ENCODE assay signal across 19 mouse cellular contexts in the genomic region with DNA sequence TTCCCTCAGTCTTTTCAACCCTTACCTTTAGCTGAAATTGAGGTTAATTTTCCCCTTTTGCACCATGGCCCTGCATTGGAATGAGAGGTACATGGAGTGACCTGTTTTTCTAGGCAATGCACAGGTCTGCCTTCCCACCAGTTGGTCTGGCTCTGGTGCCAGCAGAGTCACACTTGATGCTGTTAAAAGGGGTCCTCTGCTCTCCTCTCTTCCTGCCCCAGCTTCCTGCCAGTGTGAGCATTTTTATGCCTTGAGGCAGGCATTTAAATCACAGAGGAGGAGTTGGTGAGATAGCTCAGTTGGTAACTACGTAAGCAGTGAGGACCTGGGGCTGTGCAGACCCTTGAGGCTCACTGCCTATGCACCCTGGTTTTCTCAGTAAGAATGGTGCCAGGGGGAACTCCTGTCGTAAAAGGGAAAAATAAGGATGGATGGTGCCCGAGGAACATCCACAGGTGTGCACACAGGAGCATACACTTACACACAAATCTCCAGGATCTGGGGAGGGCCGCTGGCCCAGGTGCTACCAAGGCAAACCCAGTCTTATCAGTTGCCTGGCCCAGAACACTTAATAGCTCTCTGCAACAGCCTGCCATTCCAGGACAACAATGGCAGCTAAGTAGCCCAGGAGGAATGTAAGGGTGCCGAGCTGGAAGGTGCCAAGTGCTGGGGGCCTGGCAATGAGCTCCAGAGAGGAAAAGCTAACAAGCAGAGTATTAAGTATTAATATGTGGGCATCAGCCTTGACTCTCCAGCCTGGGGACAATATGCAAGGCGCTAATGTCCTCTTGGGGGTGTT.
DNase-seq lines count a peak whose midpoint lies in the region; ATAC-seq lines count a peak whose summit lies in the region.
"Had no signal": no experiment of that assay in that cellular context is flagged by ENCODE, and none has a peak within 500 bp of the region (broad histone marks: within the 10 kb centered on the region; RNA-seq: fewer than 3 reads in every experiment).

No protein-coding gene starts in this region.

- peak overlapping the region; percentile 66 for H3K27ac ChIP-seq in heart, embryonic 16.5 days (ENCODE audit: low read length)
- peak overlapping the region; percentile 56 for H3K27ac ChIP-seq in limb, embryonic 10.5 days
- peak overlapping the region; percentile 80 for H3K27ac ChIP-seq in lung, embryonic 15.5 days
- H3K27ac ChIP-seq: embryonic facial prominence, embryonic 10.5 days; forebrain, embryonic 15.5 days; hindbrain, postnatal 0 days; macrophage; neural tube, embryonic 12.5 days had no signal

- WGBS in heart, embryonic 16.5 days, result 58% methylated on average over 6 of the region's 6 CpGs
- WGBS in limb, embryonic 10.5 days, result 63% methylated on average over 6 of the region's 6 CpGs
- 55% methylated on average over 6 of the region's 6 CpGs for whole genome bisulfite sequencing in lung, embryonic 15.5 days

- no peak for DNase-seq in heart, postnatal 14 days
- DNase-seq in limb, embryonic 10.5 days (ENCODE audit: low spot score), result no peak
- DNase-seq in thymus, postnatal 10 days (ENCODE audit: low spot score in 2 of 2), result peak; percentile 40 to 47
- no peak for DNase-seq in spleen, postnatal 4 days (ENCODE audit: low spot score in 2 of 2)
- no peak for DNase-seq in gastrocnemius, postnatal 10 days
- DNase-seq: cerebellum, postnatal 14 days; heart, postnatal 10 days; kidney, adult 8-10 months; kidney, postnatal 4 days had no signal

- ATAC-seq in heart, embryonic 16.5 days (replicated peaks; ENCODE audit: extremely low read depth, insufficient read depth, low FRiP score), result no peak
- peak; percentile 60; the same call in 1 of the 2 replicates for ATAC-seq in lung, embryonic 15.5 days (ENCODE audit: borderline replicate concordance, extremely low read depth, low FRiP score, low TSS enrichment)
- ATAC-seq: CD4-positive, CD25-positive, alpha-beta regulatory T cell, adult 4 months; forebrain, embryonic 15.5 days; hindbrain, postnatal 0 days had no signal

- no peaks in the 10 kb centered on the region for H3K9me3 ChIP-seq in heart, embryonic 16.5 days (replicated peaks; ENCODE audit: control insufficient read depth, low read length)
- H3K9me3 ChIP-seq in limb, embryonic 10.5 days (replicated peaks), result no peaks in the 10 kb centered on the region
- no peaks in the 10 kb centered on the region for H3K9me3 ChIP-seq in lung, embryonic 15.5 days
- H3K9me3 ChIP-seq: embryonic facial prominence, embryonic 10.5 days; forebrain, embryonic 15.5 days; G1E; neural tube, embryonic 12.5 days had no signal

- no peaks in the 10 kb centered on the region for H3K36me3 ChIP-seq in heart, embryonic 16.5 days (ENCODE audit: control insufficient read depth, insufficient read depth)
- H3K36me3 ChIP-seq in limb, embryonic 10.5 days, result no peaks in the 10 kb centered on the region
- no peaks in the 10 kb centered on the region for H3K36me3 ChIP-seq in lung, embryonic 15.5 days
- H3K36me3 ChIP-seq: embryonic facial prominence, embryonic 10.5 days; forebrain, embryonic 15.5 days had no signal

- no peak overlapping the region for H3K4me2 ChIP-seq in heart, embryonic 16.5 days (ENCODE audit: low read depth, low read length)
- H3K4me2 ChIP-seq in lung, embryonic 15.5 days, result no peak overlapping the region
- H3K4me2 ChIP-seq: forebrain, embryonic 15.5 days; midbrain, embryonic 11.5 days; neural tube, embryonic 12.5 days had no signal

- H3K9ac ChIP-seq in heart, embryonic 16.5 days (ENCODE audit: low read length), result no peak overlapping the region
- no peak overlapping the region for H3K9ac ChIP-seq in lung, embryonic 15.5 days
- H3K9ac ChIP-seq: forebrain, embryonic 15.5 days; neural tube, embryonic 12.5 days had no signal

- H3K27me3 ChIP-seq in heart, embryonic 16.5 days (ENCODE audit: control insufficient read depth, insufficient read depth, low read length), result no peaks in the 10 kb centered on the region
- H3K27me3 ChIP-seq in limb, embryonic 10.5 days (ENCODE audit: low read depth, poor library complexity, severe bottlenecking), result no peaks in the 10 kb centered on the region
- H3K27me3 ChIP-seq in lung, embryonic 15.5 days, result no peaks in the 10 kb centered on the region
- H3K27me3 ChIP-seq: forebrain, embryonic 15.5 days; neural tube, embryonic 12.5 days had no signal

- peaks cover 18% of the 10 kb centered on the region for H3K4me1 ChIP-seq in heart, embryonic 16.5 days (ENCODE audit: control insufficient read depth, insufficient read depth, low read length)
- peaks cover 63% of the 10 kb centered on the region for H3K4me1 ChIP-seq in limb, embryonic 10.5 days
- peaks cover 32% of the 10 kb centered on the region for H3K4me1 ChIP-seq in lung, embryonic 15.5 days

- intact Hi-C loops in heart, postnatal 14 days (cut with DNase I), result no loop called here

- no peak overlapping the region for H3K4me3 ChIP-seq in heart, embryonic 16.5 days (ENCODE audit: low read length)
- no peak overlapping the region for H3K4me3 ChIP-seq in limb, embryonic 10.5 days
- H3K4me3 ChIP-seq in lung, embryonic 15.5 days, result no peak overlapping the region
- H3K4me3 ChIP-seq: embryonic facial prominence, embryonic 10.5 days; forebrain, embryonic 15.5 days; neural tube, embryonic 12.5 days had no signal

Comparison
In these comparisons a context has a peak if more than half of its experiments do, and no peak if none do; other contexts are left out.
1. DNase-seq: peak in thymus, postnatal 10 days (2 of 2); none in heart, postnatal 14 days (0 of 2), limb, embryonic 10.5 days (single experiment), spleen, postnatal 4 days (0 of 2) and gastrocnemius, postnatal 10 days (single experiment).
2. Peak in every context shown above with its lines, with median percentiles within 50 percentile points of each other: H3K27ac ChIP-seq.